Mouse (Mus musculus): ENCODE measurements around the gene Lmo2.

GRCm38 (mm10) chr2:103910601-103911000 is 47.2 kb upstream of the Lmo2 start:
- TF ChIP-seq POLR2A (IDR thresholded peaks at IDR 0.05; ENCODE audit: extremely low read depth, insufficient read depth, low read length) (no peak), CTCF (IDR thresholded peaks at IDR 0.05; ENCODE audit: low read depth, low read length) (no peak)
